Mouse (Mus musculus): ENCODE data around the gene Frmd4a. TPM values are rescaled to one million over a fixed set of nuclear protein-coding genes. Genes with fewer than 3 reads are reported as not detected.
A peak's percentile ranks its signal among the peaks of the same experiment; 100 is the strongest.
"Not testable (repeated sequence)": the region's sequence is repeated elsewhere in the genome, so short reads cannot be mapped to it uniquely, and the experiment has no call there.

Gene Frmd4a
- polyA plus RNA-seq, 1 experiment from 2014 or later, result 35.9 TPM

DNA sequence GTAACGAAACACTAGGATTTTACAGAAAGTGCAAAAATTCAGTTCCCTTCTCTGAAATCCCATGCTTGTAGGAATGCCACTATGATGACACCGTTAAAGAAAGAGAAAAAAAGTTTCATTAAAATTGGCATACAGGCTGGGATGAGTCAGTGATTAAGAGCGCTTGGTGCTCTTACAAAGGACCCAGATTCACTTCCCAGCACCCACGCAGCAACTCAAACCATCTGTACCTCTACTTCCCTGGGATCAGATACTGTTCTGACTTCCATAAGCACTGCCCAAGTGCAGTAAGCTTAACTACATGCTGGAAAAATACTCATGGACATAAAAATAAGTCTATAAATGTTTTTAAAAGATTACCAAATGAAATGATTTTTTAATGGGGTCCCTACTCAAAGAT, 599.5 kb downstream of the Frmd4a start:
- H3K4me2 ChIP-seq, result no peak overlapping the region
- no peak overlapping the region for H3K27ac ChIP-seq
- no peaks in the 10 kb centered on the region for H3K27me3 ChIP-seq
- H3K9ac ChIP-seq, result no peak overlapping the region
- ATAC-seq (replicated peaks; ENCODE audit: low FRiP score), result no peak
- H3K36me3 ChIP-seq, result peaks cover 15% of the 10 kb centered on the region
- H3K4me1 ChIP-seq, result peaks cover 21% of the 10 kb centered on the region
- no peaks in the 10 kb centered on the region for H3K9me3 ChIP-seq (replicated peaks)
- WGBS, result 86% methylated on average over 4 of the region's 4 CpGs
- no peak overlapping the region for H3K4me3 ChIP-seq (replicated peaks)

DNA sequence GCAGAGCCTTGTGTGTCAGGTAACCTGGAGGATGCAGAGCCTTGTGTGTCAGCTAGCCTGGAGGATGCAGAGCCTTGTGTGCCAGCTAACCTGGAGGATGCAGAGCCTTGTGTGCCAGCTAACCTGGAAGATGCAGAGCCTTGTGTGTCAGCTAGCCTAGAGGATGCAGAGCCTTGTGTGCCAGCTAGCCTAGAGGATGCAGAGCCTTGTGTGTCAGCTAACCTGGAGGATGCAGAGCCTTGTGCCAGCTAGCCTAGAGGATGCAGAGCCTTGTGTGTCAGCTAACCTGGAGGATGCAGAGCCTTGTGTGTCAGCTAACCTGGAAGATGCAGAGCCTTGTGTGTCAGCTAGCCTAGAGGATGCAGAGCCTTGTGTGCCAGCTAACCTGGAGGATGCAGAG, 601.6 kb downstream of the Frmd4a start:
- H3K4me1 ChIP-seq, result peaks cover 21% of the 10 kb centered on the region
- ATAC-seq (replicated peaks; ENCODE audit: low FRiP score); H3K4me2 ChIP-seq; H3K27me3 ChIP-seq; H3K4me3 ChIP-seq (replicated peaks); H3K9me3 ChIP-seq (replicated peaks); H3K27ac ChIP-seq; H3K9ac ChIP-seq: not testable (repeated sequence)
- H3K36me3 ChIP-seq, result peaks cover 17% of the 10 kb centered on the region

DNA sequence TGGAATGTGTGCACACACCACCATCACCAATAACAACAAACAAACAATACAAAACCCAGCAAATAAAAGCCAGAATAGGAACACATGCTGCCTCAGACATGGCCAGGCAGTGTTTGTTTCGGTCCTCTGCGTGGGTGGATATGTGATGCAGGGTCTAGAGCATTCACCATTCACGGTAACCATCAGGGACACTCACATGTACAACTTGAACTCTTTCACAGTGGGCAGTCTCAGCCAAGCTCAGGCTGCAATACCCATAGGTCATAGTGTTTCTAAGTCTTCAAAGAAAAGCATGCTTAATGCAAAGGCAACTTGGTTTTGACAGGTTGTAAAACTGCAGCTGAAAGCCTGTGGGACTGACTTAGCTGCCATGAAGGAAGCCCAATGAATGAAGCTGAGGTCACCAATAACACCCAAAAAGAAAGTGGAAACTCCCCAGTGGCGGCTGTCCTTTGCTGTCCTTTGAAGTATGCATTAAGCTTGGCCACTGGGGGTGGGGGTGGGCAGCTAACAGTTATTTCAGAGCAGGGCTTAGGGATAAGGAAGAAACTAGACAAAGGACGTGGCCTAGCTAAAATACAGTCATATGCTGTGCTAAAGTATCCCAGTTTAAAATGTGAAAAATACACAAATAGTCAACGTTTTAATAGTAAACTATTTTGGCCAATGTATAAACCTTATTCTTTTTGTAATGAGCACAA, 602.5 kb downstream of the Frmd4a start:
- 51% methylated on average over 6 of the region's 6 CpGs for WGBS
- Histone ChIP-seq H3K27me3 (no peaks in the 10 kb centered on the region), H3K4me3 (replicated peaks) (no peak overlapping the region), H3K9ac (no peak overlapping the region), H3K27ac (peak overlapping the region; percentile 77), H3K36me3 (peaks cover 25% of the 10 kb centered on the region), H3K4me1 (peaks cover 21% of the 10 kb centered on the region), H3K9me3 (replicated peaks) (no peaks in the 10 kb centered on the region), H3K4me2 (no peak overlapping the region)
- 0 out of 2 replicates have a peak, but pooled peaks have one; percentile 29 for ATAC-seq (replicated peaks; ENCODE audit: low FRiP score)

DNA sequence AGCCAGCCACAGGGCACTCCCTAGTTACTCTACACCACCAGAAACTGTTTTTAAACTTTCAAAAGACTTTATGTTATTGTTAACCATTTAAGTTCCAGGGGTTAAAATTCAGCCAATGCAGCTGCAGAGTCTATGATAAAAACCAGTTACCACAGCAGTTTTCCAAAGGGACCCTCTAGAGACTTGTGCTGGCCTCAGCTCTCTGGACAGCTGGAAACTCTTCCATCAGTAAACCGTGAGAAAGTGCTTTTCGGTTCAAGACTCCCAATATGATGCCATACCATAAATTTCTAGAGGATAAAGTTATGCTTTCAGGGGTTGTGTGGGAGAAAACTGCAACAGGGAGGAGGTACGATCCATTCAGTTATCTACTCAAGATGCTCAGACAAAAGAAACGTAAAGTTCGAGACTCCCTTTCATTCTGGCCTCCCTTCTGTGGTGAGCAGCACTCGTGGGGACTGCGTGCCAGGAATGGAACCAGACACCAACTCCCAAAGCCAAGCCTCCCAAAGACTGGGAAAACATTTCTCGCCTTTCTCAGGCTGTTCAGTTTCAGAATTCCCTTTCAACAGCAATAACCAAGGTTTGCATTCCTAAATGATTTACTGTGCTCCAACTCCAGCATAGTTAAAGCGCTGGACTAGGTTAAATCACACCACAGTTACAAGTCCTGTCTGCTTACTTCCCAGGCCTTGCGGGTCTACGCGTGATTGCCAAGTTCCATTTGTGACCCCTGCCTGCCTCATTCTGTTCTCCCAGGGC, 603.3 kb downstream of the Frmd4a start:
- no peaks in the 10 kb centered on the region for H3K27me3 ChIP-seq
- H3K4me1 ChIP-seq, result peaks cover 21% of the 10 kb centered on the region
- no peaks in the 10 kb centered on the region for H3K9me3 ChIP-seq (replicated peaks)
- 34% methylated on average over 12 of the region's 12 CpGs for WGBS
- peak overlapping the region; percentile 77 for H3K27ac ChIP-seq
- no peak overlapping the region for H3K4me3 ChIP-seq (replicated peaks)
- H3K9ac ChIP-seq, result no peak overlapping the region
- H3K36me3 ChIP-seq, result peaks cover 28% of the 10 kb centered on the region
- peak; percentile 69; the same call in 1 of the 2 replicates for ATAC-seq (replicated peaks; ENCODE audit: low FRiP score)
- H3K4me2 ChIP-seq, result 0 out of 2 replicates have a peak overlapping the region, but pooled peaks have one; percentile 3

DNA sequence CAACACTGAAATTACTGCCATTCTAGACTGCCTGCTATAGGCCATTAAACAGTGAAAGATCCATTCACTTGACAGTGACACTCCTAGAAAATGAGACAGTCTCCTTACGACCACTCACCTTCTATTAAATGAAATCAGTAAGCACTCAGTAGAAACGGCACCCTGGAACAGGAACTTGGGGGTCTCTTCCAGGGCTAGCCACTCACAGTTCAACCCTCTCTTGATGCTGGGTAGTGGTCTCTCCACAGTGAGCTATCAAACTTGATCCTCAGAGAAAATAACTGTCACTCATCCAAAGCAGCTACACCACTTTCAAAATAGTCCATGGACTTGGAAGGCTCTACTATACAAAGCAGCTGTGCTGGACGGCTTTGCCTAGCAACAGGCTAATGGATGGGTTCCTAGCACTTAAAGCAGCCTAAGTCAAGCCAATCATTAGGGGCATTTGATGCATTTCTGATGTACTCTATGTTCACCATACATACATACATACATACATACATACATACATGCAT, 604.0 kb downstream of the Frmd4a start:
- peak; percentile 46; the same call in 1 of the 2 replicates for ATAC-seq (replicated peaks; ENCODE audit: low FRiP score)
- H3K27ac ChIP-seq, result peak overlapping the region; percentile 77

DNA sequence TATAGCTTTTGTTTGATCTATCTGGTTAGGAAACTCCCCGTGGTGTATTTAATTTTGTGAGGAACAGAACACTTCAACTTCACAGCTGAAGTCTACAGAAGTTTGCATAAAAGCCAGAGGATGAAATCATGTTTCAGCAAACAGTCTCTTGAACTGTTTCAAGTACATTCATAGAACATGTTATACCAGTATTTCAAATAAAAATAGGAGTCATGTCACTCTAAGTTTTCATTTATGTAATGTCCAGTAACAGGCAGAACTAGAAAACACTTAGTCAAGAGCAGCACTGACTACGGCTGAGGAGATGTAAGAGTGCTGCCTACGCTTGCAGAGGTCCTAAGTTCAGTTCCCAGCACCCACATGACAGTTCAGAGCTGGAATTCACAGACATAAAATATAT, 609.4 kb downstream of the Frmd4a start:
- peaks cover under 1% of the 10 kb centered on the region; the same call in 1 of the 2 replicates for H3K4me1 ChIP-seq
- no peak overlapping the region for H3K4me2 ChIP-seq
- H3K27ac ChIP-seq, result no peak overlapping the region
- no peaks in the 10 kb centered on the region for H3K27me3 ChIP-seq
- 85% methylated on average over 3 of the region's 3 CpGs for WGBS
- H3K4me3 ChIP-seq (replicated peaks), result no peak overlapping the region
- no peaks in the 10 kb centered on the region for H3K9me3 ChIP-seq (replicated peaks)
- no peak overlapping the region for H3K9ac ChIP-seq
- peaks cover 66% of the 10 kb centered on the region for H3K36me3 ChIP-seq
- ATAC-seq (replicated peaks; ENCODE audit: low FRiP score), result no peak

More for the DNA sequence above, 604.0 kb downstream of the Frmd4a start:
- Histone ChIP-seq H3K36me3 (peaks cover 34% of the 10 kb centered on the region), H3K4me1 (peaks cover 21% of the 10 kb centered on the region), H3K9me3 (replicated peaks) (no peaks in the 10 kb centered on the region), H3K9ac (no peak overlapping the region), H3K4me2 (0 out of 2 replicates have a peak overlapping the region, but pooled peaks have one; percentile 3), H3K27me3 (no peaks in the 10 kb centered on the region), H3K4me3 (replicated peaks) (no peak overlapping the region)
- WGBS, result 38% methylated on average over 3 of the region's 3 CpGs

DNA sequence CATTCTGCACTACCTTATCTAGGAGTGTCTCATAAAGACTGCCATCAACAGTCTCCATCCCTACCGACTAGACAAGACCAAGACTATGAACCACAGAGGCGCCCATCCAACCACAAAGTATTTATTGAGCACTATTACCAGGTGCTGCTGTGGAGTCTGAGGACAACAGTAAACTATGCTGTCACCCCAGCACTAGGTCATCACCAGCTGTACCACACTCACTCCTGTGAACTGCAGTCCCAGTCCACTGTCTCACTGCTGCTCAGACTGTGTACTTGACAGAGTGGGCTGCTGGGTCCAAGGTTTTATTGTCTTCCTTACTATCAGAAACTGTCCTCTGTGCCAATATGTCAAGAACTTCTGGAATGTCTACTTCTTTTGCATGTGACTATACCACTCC, 611.4 kb downstream of the Frmd4a start:
- Histone ChIP-seq H3K36me3 (peaks cover 68% of the 10 kb centered on the region), H3K9me3 (replicated peaks) (no peaks in the 10 kb centered on the region), H3K27ac (no peak overlapping the region), H3K9ac (no peak overlapping the region), H3K27me3 (no peaks in the 10 kb centered on the region), H3K4me1 (no peaks in the 10 kb centered on the region), H3K4me2 (no peak overlapping the region), H3K4me3 (replicated peaks) (no peak overlapping the region)
- 97% methylated on average over 2 of the region's 2 CpGs for WGBS
- no peak for ATAC-seq (replicated peaks; ENCODE audit: low FRiP score)

DNA sequence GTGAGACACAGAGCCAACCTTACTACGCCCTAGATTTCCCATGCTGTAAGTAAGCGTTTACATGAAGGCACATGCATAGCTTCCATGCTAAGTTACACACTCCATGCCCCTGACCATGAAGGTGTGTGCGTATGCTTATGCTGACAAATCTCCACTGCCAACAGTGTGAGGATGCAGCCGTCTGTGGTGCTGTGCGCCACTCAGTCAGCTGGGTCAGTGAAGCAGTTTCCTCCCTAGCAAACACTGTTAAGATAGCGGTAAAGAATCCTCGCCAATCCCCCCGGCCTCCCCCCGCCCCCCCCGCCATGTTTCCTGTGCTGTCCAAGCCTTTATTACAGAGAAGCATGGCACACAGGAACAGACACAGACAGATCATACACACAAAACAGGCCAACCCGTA, 612.0 kb downstream of the Frmd4a start:
- no peaks in the 10 kb centered on the region for H3K4me1 ChIP-seq
- H3K27me3 ChIP-seq, result no peaks in the 10 kb centered on the region
- ATAC-seq (replicated peaks; ENCODE audit: low FRiP score), result no peak
- no peak overlapping the region for H3K9ac ChIP-seq
- WGBS, result 88% methylated on average over 11 of the region's 11 CpGs
- no peak overlapping the region for H3K4me3 ChIP-seq (replicated peaks)
- no peak overlapping the region for H3K4me2 ChIP-seq
- no peak overlapping the region for H3K27ac ChIP-seq
- H3K36me3 ChIP-seq, result peaks cover 68% of the 10 kb centered on the region
- no peaks in the 10 kb centered on the region for H3K9me3 ChIP-seq (replicated peaks)

DNA sequence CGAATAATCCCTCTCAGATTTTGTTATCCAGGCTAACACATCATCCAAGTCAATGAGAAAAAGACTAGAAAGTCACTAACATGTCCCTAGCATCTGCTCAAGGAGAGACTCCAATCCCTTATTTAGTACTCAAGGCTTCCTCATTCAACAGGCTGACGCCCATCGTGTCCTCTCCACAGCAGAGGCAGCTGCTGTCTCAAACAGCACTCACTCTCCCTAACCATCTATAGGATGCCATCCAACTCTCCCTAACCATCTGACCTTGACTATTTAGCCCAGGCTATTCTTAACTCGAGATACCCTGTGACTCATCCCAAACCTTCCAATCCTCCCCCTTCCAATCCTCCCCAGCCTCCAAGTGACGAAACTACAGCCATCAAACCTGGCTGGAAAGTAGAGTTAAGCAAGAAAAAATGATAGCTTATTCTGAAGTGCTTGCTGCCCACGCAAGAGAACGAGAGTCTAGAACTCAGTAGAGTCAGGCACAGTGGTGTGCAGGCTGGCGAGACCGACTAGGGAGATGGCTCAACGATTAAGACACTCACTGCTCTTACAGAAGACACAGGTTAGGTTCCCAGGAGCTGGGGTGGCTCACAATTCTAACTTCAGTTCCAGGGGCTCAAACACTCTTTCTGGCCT, 612.8 kb downstream of the Frmd4a start:
- no peak for ATAC-seq (replicated peaks; ENCODE audit: low FRiP score)
- Histone ChIP-seq H3K4me1 (no peaks in the 10 kb centered on the region), H3K9me3 (replicated peaks) (no peaks in the 10 kb centered on the region), H3K27me3 (no peaks in the 10 kb centered on the region), H3K27ac (no peak overlapping the region), H3K9ac (no peak overlapping the region), H3K4me3 (replicated peaks) (no peak overlapping the region), H3K36me3 (peaks cover 71% of the 10 kb centered on the region), H3K4me2 (no peak overlapping the region)
- 91% methylated on average over 10 of the region's 10 CpGs for WGBS

DNA sequence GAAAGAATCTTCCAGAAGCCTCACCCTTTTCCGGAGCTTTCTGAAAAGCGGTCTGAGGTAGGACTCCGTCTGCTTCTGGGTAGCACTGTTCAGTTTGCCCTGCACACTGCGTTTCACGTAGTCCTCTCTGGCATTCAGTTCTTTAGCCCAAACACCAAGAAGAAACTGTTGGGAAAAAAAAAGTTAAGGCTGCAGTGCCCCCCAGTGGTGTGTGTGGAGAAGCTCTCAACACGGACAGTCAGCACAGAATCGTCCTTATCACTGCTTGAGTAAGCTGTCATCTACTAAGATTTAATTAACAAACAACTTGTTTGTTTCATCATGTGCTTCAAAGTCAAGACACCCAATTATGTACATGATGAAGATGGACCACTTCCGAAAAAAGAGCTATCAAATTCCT, 618.3 kb downstream of the Frmd4a start:
- no peak overlapping the region for H3K4me3 ChIP-seq (replicated peaks)
- H3K9ac ChIP-seq, result no peak overlapping the region
- peaks cover 91% of the 10 kb centered on the region for H3K36me3 ChIP-seq
- H3K9me3 ChIP-seq (replicated peaks), result no peaks in the 10 kb centered on the region
- H3K27me3 ChIP-seq, result no peaks in the 10 kb centered on the region
- H3K27ac ChIP-seq, result no peak overlapping the region
- WGBS, result 83% methylated on average over 8 of the region's 8 CpGs
- no peaks in the 10 kb centered on the region for H3K4me1 ChIP-seq
- ATAC-seq (replicated peaks; ENCODE audit: low FRiP score), result no peak
- H3K4me2 ChIP-seq, result no peak overlapping the region

DNA sequence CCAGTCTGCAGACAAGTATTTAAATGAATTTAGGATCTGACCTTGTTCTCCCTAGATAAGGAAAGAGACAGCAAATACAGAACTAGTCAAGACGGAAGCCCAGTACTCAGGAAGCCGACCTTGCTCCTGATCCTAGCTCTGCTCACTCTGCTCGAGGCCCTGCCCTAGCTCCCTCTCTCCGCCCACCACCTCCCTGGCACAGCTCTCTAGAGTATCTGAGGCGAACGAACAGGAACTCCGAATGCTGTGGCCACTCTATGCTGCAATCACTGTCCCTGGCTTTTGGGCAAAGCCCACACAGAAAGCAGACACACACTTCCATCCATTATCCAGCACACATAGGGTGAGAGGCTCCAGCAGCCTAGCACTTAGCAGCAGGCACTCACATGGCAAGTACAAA, 619.1 kb downstream of the Frmd4a start:
- WGBS, result 83% methylated on average over 7 of the region's 7 CpGs
- no peaks in the 10 kb centered on the region for H3K27me3 ChIP-seq
- no peak for ATAC-seq (replicated peaks; ENCODE audit: low FRiP score)
- no peaks in the 10 kb centered on the region for H3K4me1 ChIP-seq
- H3K9me3 ChIP-seq (replicated peaks), result no peaks in the 10 kb centered on the region
- no peak overlapping the region for H3K27ac ChIP-seq
- H3K9ac ChIP-seq, result no peak overlapping the region
- H3K4me3 ChIP-seq (replicated peaks), result no peak overlapping the region
- peaks cover 93% of the 10 kb centered on the region for H3K36me3 ChIP-seq
- H3K4me2 ChIP-seq, result no peak overlapping the region

DNA sequence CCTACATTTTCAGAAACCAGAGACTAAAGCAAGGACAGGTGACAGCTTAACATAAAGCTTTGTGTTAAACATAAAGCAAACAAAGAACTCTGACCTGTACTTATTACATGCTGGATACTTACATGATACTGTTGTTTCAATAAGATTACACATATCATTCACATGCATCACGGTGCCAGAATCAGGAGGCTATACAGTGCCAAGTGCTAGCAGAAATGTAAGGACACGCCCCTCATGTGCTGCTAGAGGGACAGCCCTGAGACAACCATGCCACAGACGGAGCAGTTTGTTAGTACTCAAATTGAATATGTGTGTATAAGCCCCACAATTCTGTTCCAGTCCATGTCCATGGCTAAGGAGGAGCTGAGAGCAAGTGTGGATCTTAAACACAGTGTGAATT, 620.7 kb downstream of the Frmd4a start:
- no peak overlapping the region for H3K4me3 ChIP-seq (replicated peaks)
- H3K9ac ChIP-seq, result no peak overlapping the region
- no peak overlapping the region for H3K4me2 ChIP-seq
- no peaks in the 10 kb centered on the region for H3K4me1 ChIP-seq
- H3K27ac ChIP-seq, result no peak overlapping the region
- peaks cover 93% of the 10 kb centered on the region for H3K36me3 ChIP-seq
- no peaks in the 10 kb centered on the region for H3K9me3 ChIP-seq (replicated peaks)
- no peaks in the 10 kb centered on the region for H3K27me3 ChIP-seq
- ATAC-seq (replicated peaks; ENCODE audit: low FRiP score), result no peak
- 88% methylated on average over 3 of the region's 3 CpGs for WGBS
